Mouse (Mus musculus): ENCODE results near the gene Slc30a5. TPM values are rescaled to one million over a fixed set of nuclear protein-coding genes. Genes with fewer than 3 reads are reported as not detected.

Slc30a5 gene
- polyA plus RNA-seq, 1 experiment from 2014 or later = 34.1 TPM

DNA sequence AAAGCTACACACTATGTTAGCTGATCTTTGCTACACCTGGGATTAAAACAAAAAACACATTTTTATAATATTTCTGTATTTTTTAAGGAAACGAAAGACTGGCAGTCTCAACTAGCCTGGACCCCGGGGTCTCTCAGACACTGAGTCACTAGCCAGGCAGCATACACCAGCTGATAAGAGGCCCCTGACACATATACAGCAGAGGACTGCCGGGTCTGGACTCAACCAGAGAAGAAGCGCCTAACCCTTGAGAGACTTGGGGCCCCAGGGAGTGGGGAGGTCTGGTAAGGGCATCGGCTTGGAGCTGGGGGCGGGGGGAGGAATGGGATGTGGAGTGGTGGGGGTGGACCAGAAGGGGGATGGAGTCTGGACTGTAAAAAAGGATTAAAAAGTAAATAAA lies 80.2 kb downstream of the Slc30a5 start:
- no peak for ATAC-seq (ENCODE audit: low FRiP score)
- Histone ChIP-seq H3K4me1 (no peaks in the 10 kb centered on the region), H3K36me3 (no peaks in the 10 kb centered on the region), H3K4me3 (replicated peaks) (no peak overlapping the region), H3K9me3 (replicated peaks) (no peaks in the 10 kb centered on the region), H3K27me3 (replicated peaks) (no peaks in the 10 kb centered on the region), H3K4me2 (no peak overlapping the region), H3K27ac (replicated peaks) (no peak overlapping the region), H3K9ac (replicated peaks) (no peak overlapping the region)
- WGBS = 88% methylated on average over 6 of the region's 6 CpGs

Other genes starting within 250 kb of the Slc30a5 start
- 2.5 and 4.9 TPM in 2 replicates for gene Marveld2, start 216.5 kb downstream of the Slc30a5 start, polyA plus RNA-seq (2015; fragmentation: Nextera tagmentation; extraction: Ambion mirVana)
- 306 and 309 TPM in 2 replicates for gene Ak6, start 182.4 kb downstream of the Slc30a5 start, polyA plus RNA-seq (2015; fragmentation: Nextera tagmentation; extraction: Ambion mirVana)
- gene Rad17, start 182.4 kb downstream of the Slc30a5 start, polyA plus RNA-seq (2015; fragmentation: Nextera tagmentation; extraction: Ambion mirVana) = 16.2 and 17.3 TPM in 2 replicates
- gene Taf9, start 181.8 kb downstream of the Slc30a5 start, polyA plus RNA-seq (2015; fragmentation: Nextera tagmentation; extraction: Ambion mirVana) = 25.3 and 29.1 TPM in 2 replicates
- gene Ccdc125, start 163.7 kb downstream of the Slc30a5 start, polyA plus RNA-seq (2015; fragmentation: Nextera tagmentation; extraction: Ambion mirVana) = 1.5 and 3.7 TPM in 2 replicates
- 40.2 and 50.5 TPM in 2 replicates for gene Cdk7, start 102.5 kb downstream of the Slc30a5 start, polyA plus RNA-seq (2015; fragmentation: Nextera tagmentation; extraction: Ambion mirVana)
- gene Mrps36, start 88.8 kb downstream of the Slc30a5 start, polyA plus RNA-seq (2015; fragmentation: Nextera tagmentation; extraction: Ambion mirVana) = 164 and 168 TPM in 2 replicates
- gene Cenph, start 57.5 kb downstream of the Slc30a5 start, polyA plus RNA-seq (2015; fragmentation: Nextera tagmentation; extraction: Ambion mirVana) = 5.9 and 11.2 TPM in 2 replicates
- 28.1 and 74.7 TPM in 2 replicates for gene Ccnb1, start 46.9 kb downstream of the Slc30a5 start, polyA plus RNA-seq (2015; fragmentation: Nextera tagmentation; extraction: Ambion mirVana)